Mouse (Mus musculus): ENCODE data around the gene Dennd6b.
A peak's percentile ranks its signal among the peaks of the same experiment; 100 is the strongest.

Dennd6b gene

GRCm38 (mm10) chr15:89181561-89182270 is 14.6 kb downstream of the Dennd6b start:
- DNase-seq (ENCODE audit: low spot score in 2 of 2) = no peak

GRCm38 (mm10) chr15:89180571-89181229 is 15.6 kb downstream of the Dennd6b start, which contains the start of gene Plxnb2:
Gene Plxnb2, minus strand, starts transcription at chr15:89180788.
- DNase-seq (ENCODE audit: low spot score in 2 of 2) = peak in 1 of 2 experiments; percentile 77

GRCm38 (mm10) chr15:89180081-89180541 is 16.2 kb downstream of the Dennd6b start:
- DNase-seq (ENCODE audit: low spot score in 2 of 2) = no peak

GRCm38 (mm10) chr15:89179630-89179964 is 16.7 kb downstream of the Dennd6b start:
- no peak for DNase-seq (ENCODE audit: low spot score in 2 of 2)

GRCm38 (mm10) chr15:89178954-89179629 is 17.2 kb downstream of the Dennd6b start:
- DNase-seq (ENCODE audit: low spot score in 2 of 2) = no peak

- DNase-seq (ENCODE audit: low spot score in 2 of 2) = no peak
Measured at GRCm38 (mm10) chr15:89178260-89178860, 17.9 kb downstream of the Dennd6b start.

- no peak for DNase-seq (ENCODE audit: low spot score in 2 of 2)
Measured at GRCm38 (mm10) chr15:89177576-89178259, 18.6 kb downstream of the Dennd6b start.

- peak in 1 of 2 experiments; percentile 71 for DNase-seq (ENCODE audit: low spot score in 2 of 2)
Measured at GRCm38 (mm10) chr15:89177121-89177520, 19.2 kb downstream of the Dennd6b start.

GRCm38 (mm10) chr15:89175411-89176155 is 20.7 kb downstream of the Dennd6b start:
- DNase-seq (ENCODE audit: low spot score in 2 of 2) = no peak

GRCm38 (mm10) chr15:89174889-89175339 is 21.4 kb downstream of the Dennd6b start:
- DNase-seq (ENCODE audit: low spot score in 2 of 2) = no peak

GRCm38 (mm10) chr15:89173906-89174214 is 22.4 kb downstream of the Dennd6b start:
- DNase-seq (ENCODE audit: low spot score in 2 of 2) = no peak

GRCm38 (mm10) chr15:89173024-89173905 is 23.0 kb downstream of the Dennd6b start:
- DNase-seq (ENCODE audit: low spot score in 2 of 2) = no peak

GRCm38 (mm10) chr15:89172276-89172935 is 23.9 kb downstream of the Dennd6b start:
- no peak for DNase-seq (ENCODE audit: low spot score in 2 of 2)

GRCm38 (mm10) chr15:89171526-89172051 is 24.7 kb downstream of the Dennd6b start:
- no peak for DNase-seq (ENCODE audit: low spot score in 2 of 2)

- no peak for DNase-seq (ENCODE audit: low spot score in 2 of 2)
Measured at GRCm38 (mm10) chr15:89170102-89170501, 26.2 kb downstream of the Dennd6b start.

GRCm38 (mm10) chr15:89169431-89169830 is 26.9 kb downstream of the Dennd6b start:
- DNase-seq (ENCODE audit: low spot score in 2 of 2) = peak; percentile 71 to 90

GRCm38 (mm10) chr15:89168922-89169321 is 27.4 kb downstream of the Dennd6b start:
- no peak for DNase-seq (ENCODE audit: low spot score in 2 of 2)

GRCm38 (mm10) chr15:89165478-89165877 is 30.8 kb downstream of the Dennd6b start:
- DNase-seq (ENCODE audit: low spot score in 2 of 2) = no peak

- DNase-seq (ENCODE audit: low spot score in 2 of 2) = no peak
Measured at GRCm38 (mm10) chr15:89161397-89161796, 34.9 kb downstream of the Dennd6b start.
